Mouse (Mus musculus) left cerebral cortex, adult 8-10 months (tissue): ENCODE results near the gene Arhgap10. TPM values are rescaled to one million over a fixed set of nuclear protein-coding genes. Genes with fewer than 3 reads are reported as not detected.

ENCODE experiments used
- DNase-seq, 2 experiments: peaks; one replicate each; pipeline ENCODE4 v3.0.0; 2022; ENCODE audit warnings: low spot score in 2 of 2
- total RNA-seq, 4 experiments: library from RNA; stranded (reverse); gene quantifications; 2 replicates each; pipeline ENCODE4 v1.2.4; 2022

Arhgap10 gene
- total RNA-seq, 4 experiments from 2014 or later, result 41.5 to 46.8 (median 43.3) TPM

DNA sequence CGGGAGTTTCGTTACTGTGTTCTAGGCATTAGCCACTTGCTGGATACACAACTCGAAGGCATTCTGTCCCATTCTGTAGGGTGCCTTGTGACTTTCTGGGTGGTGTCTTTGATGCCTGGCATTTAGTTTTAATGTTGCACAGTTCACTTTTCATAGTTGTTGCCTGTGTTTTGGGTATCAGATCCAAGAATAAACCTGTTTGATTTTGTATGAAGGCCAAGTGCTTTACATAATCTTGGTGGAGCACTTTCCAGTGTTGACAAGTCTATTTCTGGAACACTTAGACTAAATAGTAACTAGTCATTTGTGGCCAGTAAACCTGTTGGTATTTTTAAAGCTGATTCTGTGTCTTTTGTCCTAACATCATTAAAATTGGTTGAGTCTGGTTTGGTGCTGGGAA is 285.3 kb downstream of the Arhgap10 start:
- no peak for DNase-seq

DNA sequence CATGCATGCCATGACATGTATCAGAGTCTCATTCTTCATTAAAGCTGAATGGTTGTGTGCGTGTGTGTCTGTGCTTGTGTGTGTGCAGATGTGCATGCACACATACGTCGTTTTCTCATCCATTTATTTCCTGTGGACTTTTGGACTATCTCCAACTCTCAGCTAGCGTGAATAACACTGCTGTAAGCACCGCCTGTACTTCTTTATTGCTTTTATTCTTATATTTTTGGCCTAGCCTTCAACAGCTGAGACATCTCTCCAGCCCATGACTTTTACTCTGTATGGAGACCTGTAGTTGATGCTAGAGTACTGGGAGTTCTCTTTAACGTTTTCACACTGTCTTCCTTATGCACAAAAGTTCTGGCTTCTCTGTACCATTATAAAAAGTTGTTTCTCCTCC is 285.9 kb downstream of the Arhgap10 start:
- no peak for DNase-seq

DNA sequence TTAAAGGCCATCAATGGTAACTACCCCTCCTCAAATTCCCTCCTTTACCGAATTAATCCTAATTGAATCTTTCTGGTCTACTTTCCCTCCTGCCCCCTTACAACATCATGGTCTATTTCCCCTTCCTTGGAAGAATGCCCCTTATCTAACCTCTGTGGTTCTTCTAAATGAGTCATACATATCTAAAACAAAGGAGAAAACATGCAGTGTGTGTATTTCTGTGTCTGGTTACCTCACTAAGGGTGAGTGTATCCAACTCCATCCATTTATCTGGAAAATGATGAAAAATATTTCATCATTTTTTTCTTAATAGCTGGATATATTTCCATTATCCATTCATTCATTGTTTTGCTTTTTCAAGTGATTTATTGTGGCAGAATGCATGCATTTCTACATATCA is 286.5 kb downstream of the Arhgap10 start:
- no peak for DNase-seq

DNA sequence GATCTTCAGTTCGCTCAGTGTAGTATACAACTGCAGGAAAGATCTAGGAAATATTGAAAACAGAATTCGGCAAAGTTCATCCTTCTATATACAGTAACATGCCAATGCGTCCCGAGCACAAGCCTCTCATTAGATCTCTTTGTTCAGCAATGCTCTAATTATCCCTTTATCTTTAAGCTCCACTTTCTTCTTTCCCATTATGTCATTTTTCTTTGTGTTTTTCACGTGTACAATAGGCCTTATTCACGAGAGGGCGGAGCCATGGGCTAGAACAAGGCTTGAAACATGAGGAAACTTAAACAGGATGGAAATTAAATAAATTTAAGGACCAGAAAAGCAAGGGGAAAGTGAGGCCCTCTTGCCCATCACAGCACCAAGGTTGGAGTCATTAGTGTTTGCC is 289.1 kb downstream of the Arhgap10 start:
- no peak for DNase-seq

DNA sequence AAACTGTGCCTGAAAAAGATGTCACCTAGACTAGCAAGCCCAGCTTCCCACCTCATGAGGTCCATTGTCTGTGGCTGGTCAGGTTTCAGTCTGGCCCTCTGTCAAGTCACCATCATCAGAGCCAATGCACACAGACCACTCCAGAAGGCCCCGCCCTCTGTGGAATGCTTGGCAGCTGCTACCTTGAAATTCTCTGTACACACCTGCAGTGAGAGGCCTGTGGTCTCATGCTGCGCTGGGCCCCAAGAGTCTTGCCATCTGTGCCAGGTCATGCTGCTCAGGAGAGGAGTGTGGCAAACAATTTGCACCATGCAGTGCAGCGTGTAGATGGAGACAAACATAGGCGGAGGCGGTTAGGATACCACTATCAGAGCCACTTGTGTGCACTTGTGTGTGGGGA is 290.0 kb downstream of the Arhgap10 start:
- no peak for DNase-seq

DNA sequence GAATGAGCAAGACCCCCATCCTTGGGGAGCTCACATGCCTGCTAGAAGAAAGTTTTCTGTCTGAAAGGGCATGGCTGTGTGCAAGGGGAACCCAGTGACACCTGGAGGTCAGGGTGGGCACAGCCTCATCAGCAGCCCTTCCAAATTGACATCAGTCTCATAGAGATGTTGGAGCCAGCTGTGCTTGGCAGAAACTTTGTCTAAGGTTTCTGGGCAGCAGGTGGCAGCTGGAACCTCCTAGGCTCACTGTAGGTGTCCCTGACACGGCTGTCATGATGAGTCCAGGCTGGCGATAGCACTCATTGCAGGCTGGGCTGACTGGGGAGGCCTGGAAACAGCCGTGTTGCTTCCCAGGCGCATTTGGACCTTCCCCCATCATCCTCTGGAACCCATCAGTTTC is 294.6 kb downstream of the Arhgap10 start:
- no peak for DNase-seq

DNA sequence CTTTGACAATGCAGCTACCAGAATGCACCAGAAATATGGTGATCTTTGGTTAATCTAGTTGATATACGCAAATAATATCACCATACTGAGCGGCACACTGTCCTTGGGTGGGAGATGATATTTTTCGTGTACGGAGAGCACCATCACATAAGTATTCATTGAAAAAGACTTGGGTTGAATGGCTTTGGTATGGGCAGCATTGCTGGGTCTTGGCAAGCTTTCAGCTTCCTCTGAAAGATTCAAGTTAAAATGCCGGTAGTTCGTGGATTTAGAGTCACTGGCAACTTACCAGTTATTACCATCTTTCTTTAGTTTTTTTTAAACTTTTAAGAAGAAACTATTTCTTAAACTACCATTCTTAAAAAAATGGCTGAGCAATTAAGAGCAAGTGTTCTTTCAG is 302.6 kb downstream of the Arhgap10 start:
- no peak for DNase-seq

DNA sequence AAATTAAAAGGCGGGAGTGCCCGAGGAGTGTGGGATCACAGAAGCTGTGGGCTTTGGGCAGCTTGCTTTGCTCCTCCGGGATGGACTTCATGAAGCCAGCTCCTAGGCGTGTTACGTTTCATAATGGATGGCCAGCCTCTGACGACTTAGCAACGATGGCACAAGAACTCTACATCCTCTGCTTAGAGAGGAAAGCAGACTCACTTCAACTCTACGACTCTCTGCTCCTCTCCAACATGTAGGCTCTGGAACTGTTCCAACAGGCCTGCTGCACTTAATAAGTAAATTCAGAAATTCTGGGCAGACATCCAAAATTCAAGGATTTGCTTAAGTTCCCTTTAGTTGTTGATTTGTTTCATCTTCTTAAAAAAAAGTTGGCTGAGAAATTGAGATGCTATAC is 303.1 kb downstream of the Arhgap10 start:
- no peak for DNase-seq

DNA sequence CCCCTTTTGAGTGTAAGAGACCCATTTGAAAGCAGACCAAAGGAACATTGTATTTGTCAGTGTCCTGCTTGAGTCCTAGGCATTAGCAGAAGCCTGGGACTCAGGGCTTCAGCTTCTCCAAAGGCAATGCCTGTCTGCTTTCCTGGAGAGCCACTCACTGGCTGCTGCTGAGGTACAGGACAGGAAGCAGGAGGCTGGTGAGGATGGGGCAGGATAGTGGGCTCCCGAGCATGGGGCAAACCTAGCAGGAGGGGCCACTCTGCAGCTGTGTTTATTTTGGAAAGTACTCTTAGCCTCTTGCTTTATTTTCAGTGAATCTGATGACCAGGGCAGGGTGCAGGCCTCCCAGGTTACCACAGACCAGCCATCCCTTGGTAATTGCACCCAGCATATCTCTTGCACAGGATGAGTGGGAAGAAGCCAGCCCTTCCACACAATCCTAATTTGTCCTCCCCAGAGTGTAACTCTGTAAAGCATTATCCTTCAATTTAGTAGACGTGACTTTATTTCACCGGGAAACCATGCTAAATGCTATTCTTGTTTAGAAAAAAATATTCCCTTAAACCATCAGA is 303.8 kb downstream of the Arhgap10 start:
- DNase-seq, result no peak

DNA sequence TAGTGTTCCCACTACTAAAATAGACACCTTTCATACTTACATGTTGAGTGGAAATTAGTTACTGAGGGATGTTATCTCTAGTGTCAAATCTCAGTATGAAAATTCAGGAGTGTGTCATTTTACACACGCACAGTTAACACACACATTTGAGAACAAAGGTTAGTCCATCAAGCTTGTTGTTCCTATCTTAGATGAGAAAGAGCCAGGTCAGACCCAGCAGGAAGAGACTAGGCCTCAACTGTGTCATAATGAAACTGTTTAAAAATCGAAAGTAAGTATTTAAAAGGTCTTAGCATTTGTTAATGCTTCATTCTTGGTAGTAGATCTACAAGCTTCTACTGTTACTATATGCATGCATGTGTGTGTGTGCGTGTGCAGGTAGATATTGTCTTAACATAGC is 308.5 kb downstream of the Arhgap10 start:
- no peak for DNase-seq

Other genes starting within 250 kb of the Arhgap10 start
- gene Prmt9, start 31.4 kb upstream of the Arhgap10 start, total RNA-seq, result 10 to 100 TPM; 19.0 to 22.5 (median 20.2) TPM
- 10 to 100 TPM; 61.2 to 69.9 (median 65.1) TPM for gene Tmem184c, start 92.7 kb upstream of the Arhgap10 start, total RNA-seq
- gene Ednra, start 206.5 kb upstream of the Arhgap10 start, total RNA-seq, result 1 to 10 TPM; 2.9 to 3.3 (median 3.2) TPM